Mouse (Mus musculus): ENCODE measurements at regions not wholly inside any gene's neighbourhood (a gene's known extent, or its start where the extent isn't known, plus 50 kb on each side); places are given as distances from the start of the nearest gene placed in this dataset.

DNA sequence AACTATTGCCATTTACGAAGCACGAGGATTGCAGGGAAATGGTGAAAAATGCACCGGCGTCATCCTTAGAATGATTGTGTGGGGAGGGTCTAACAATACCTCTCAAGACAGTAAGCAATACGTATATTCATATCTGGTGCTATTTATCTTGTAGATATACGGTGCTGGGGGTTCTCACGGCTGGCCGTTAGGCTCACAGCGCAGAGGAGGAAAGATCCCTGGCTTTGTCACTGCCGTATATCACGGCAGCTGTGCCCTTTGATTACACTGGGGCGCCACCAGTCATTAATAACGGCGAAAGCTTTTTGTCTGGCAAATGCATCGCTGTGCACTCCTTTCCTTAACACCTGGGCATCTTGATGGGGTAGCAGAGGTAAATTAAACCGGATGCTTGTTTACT lies 264.8 kb downstream of the Mtx2 start:
- 71% methylated on average over 16 of the region's 16 CpGs for WGBS
- Histone ChIP-seq H3K4me1 (ENCODE audit: control insufficient read depth, insufficient read depth, low read length) (no peaks in the 10 kb centered on the region), H3K27ac (ENCODE audit: insufficient read depth, low read length) (no peak overlapping the region), H3K27me3 (ENCODE audit: control insufficient read depth, insufficient read depth, low read length) (no peaks in the 10 kb centered on the region), H3K4me3 (replicated peaks; ENCODE audit: insufficient read depth, low read depth, low read length) (no peak overlapping the region)
- no peak for DNase-seq
- TF ChIP-seq CTCF (IDR thresholded peaks at IDR 0.05; ENCODE audit: borderline replicate concordance, insufficient read depth, low read depth, low read length) (no peak), POLR2A (IDR thresholded peaks at IDR 0.05; ENCODE audit: borderline replicate concordance, insufficient read depth, low read length) (no peak)

DNA sequence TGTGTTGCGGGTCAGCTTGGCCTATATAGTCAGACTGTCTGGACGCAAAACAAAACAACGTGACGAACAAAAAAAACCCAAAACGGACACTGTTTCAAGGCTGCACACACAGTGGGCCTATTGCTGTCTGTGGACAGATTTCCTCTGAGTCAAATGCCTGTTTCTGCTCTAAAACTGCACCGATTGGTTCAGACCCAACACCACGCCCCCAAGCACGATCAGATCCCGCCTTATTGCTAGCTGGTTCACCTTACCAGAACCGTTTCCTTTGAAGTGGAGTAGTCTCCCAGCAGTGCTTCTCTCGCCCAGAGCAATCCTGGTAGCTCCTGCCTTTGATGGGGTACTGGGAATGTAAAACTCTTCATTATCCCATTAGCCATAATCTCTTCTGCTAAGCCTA lies 275.9 kb downstream of the Mtx2 start:
- no peak overlapping the region for H3K4me3 ChIP-seq (replicated peaks; ENCODE audit: insufficient read depth, low read depth, low read length)
- no peak overlapping the region for H3K27ac ChIP-seq (ENCODE audit: insufficient read depth, low read length)
- 71% methylated on average over 11 of the region's 11 CpGs for WGBS
- no peaks in the 10 kb centered on the region for H3K4me1 ChIP-seq (ENCODE audit: control insufficient read depth, insufficient read depth, low read length)
- no peak for DNase-seq
- H3K27me3 ChIP-seq (ENCODE audit: control insufficient read depth, insufficient read depth, low read length): no peaks in the 10 kb centered on the region
- TF ChIP-seq CTCF (IDR thresholded peaks at IDR 0.05; ENCODE audit: borderline replicate concordance, insufficient read depth, low read depth, low read length): no peak
- no peak for TF ChIP-seq POLR2A (IDR thresholded peaks at IDR 0.05; ENCODE audit: borderline replicate concordance, insufficient read depth, low read length)

GRCm38 (mm10) chr2:75112751-75113150 lies 287.1 kb downstream of the Mtx2 start:
- DNase-seq: no peak
- Histone ChIP-seq H3K27me3 (ENCODE audit: control insufficient read depth, insufficient read depth, low read length) (no peaks in the 10 kb centered on the region), H3K4me3 (replicated peaks; ENCODE audit: insufficient read depth, low read depth, low read length) (no peak overlapping the region), H3K27ac (ENCODE audit: insufficient read depth, low read length) (no peak overlapping the region), H3K4me1 (ENCODE audit: control insufficient read depth, insufficient read depth, low read length) (no peaks in the 10 kb centered on the region)
- TF ChIP-seq CTCF (IDR thresholded peaks at IDR 0.05; ENCODE audit: borderline replicate concordance, insufficient read depth, low read depth, low read length) (no peak), POLR2A (IDR thresholded peaks at IDR 0.05; ENCODE audit: borderline replicate concordance, insufficient read depth, low read length) (no peak)
- WGBS: 68% methylated on average over 9 of the region's 9 CpGs

- no peaks in the 10 kb centered on the region for H3K4me1 ChIP-seq (ENCODE audit: control insufficient read depth, insufficient read depth, low read length)
- TF ChIP-seq CTCF (IDR thresholded peaks at IDR 0.05; ENCODE audit: borderline replicate concordance, insufficient read depth, low read depth, low read length): no peak
- no peaks in the 10 kb centered on the region for H3K27me3 ChIP-seq (ENCODE audit: control insufficient read depth, insufficient read depth, low read length)
- no peak for DNase-seq
- no peak overlapping the region for H3K27ac ChIP-seq (ENCODE audit: insufficient read depth, low read length)
- no peak overlapping the region for H3K4me3 ChIP-seq (replicated peaks; ENCODE audit: insufficient read depth, low read depth, low read length)
- 71% methylated on average over 6 of the region's 6 CpGs for WGBS
These were observed 288.8 kb downstream of the Mtx2 start for GRCm38 (mm10) chr2:75114375-75114774.

- no peak overlapping the region for H3K27ac ChIP-seq (ENCODE audit: insufficient read depth, low read length)
- TF ChIP-seq POLR2A (IDR thresholded peaks at IDR 0.05; ENCODE audit: borderline replicate concordance, insufficient read depth, low read length) (no peak), CTCF (IDR thresholded peaks at IDR 0.05; ENCODE audit: borderline replicate concordance, insufficient read depth, low read depth, low read length) (no peak)
- no peaks in the 10 kb centered on the region for H3K27me3 ChIP-seq (ENCODE audit: control insufficient read depth, insufficient read depth, low read length)
- no peak for DNase-seq
- no peaks in the 10 kb centered on the region for H3K4me1 ChIP-seq (ENCODE audit: control insufficient read depth, insufficient read depth, low read length)
- H3K4me3 ChIP-seq (replicated peaks; ENCODE audit: insufficient read depth, low read depth, low read length): no peak overlapping the region
- 92% methylated on average over 8 of the region's 8 CpGs for WGBS
These were observed 292.8 kb downstream of the Mtx2 start for GRCm38 (mm10) chr2:75118348-75118926.

DNA sequence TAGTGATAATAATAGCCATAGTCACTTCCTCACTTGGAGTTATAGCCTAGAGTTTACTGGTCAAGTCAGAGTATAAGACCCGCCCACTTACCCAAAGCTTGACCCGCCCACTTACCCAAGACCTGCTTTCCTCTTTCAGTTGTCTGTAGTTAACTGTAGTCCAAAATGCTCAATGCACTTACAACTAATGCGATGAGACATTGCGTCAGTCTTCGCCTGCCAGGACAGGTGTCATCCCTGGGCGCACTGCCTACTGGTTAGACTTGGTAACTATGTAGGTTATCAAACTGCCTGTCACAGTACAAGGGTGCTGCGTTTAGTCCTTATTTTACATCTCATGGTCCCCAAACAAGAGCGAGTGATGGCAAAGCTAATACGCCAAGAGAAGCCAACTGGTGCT lies 294.0 kb downstream of the Mtx2 start:
- no peak for DNase-seq
- no peak overlapping the region for H3K4me3 ChIP-seq (replicated peaks; ENCODE audit: insufficient read depth, low read depth, low read length)
- 91% methylated on average over 9 of the region's 9 CpGs for WGBS
- H3K27ac ChIP-seq (ENCODE audit: insufficient read depth, low read length): no peak overlapping the region
- no peaks in the 10 kb centered on the region for H3K27me3 ChIP-seq (ENCODE audit: control insufficient read depth, insufficient read depth, low read length)
- TF ChIP-seq CTCF (IDR thresholded peaks at IDR 0.05; ENCODE audit: borderline replicate concordance, insufficient read depth, low read depth, low read length) (no peak), POLR2A (IDR thresholded peaks at IDR 0.05; ENCODE audit: borderline replicate concordance, insufficient read depth, low read length) (no peak)
- no peaks in the 10 kb centered on the region for H3K4me1 ChIP-seq (ENCODE audit: control insufficient read depth, insufficient read depth, low read length)

GRCm38 (mm10) chr2:75133298-75134080 lies 307.9 kb downstream of the Mtx2 start:
- no peak for TF ChIP-seq CTCF (IDR thresholded peaks at IDR 0.05; ENCODE audit: borderline replicate concordance, insufficient read depth, low read depth, low read length)
- TF ChIP-seq POLR2A (IDR thresholded peaks at IDR 0.05; ENCODE audit: borderline replicate concordance, insufficient read depth, low read length): no peak
- Histone ChIP-seq H3K4me3 (replicated peaks; ENCODE audit: insufficient read depth, low read depth, low read length) (no peak overlapping the region), H3K27ac (ENCODE audit: insufficient read depth, low read length) (no peak overlapping the region), H3K27me3 (ENCODE audit: control insufficient read depth, insufficient read depth, low read length) (no peaks in the 10 kb centered on the region; the same call in 1 of the 2 replicates), H3K4me1 (ENCODE audit: control insufficient read depth, insufficient read depth, low read length) (no peaks in the 10 kb centered on the region)
- WGBS: 84% methylated on average over 10 of the region's 10 CpGs
- DNase-seq: no peak

DNA sequence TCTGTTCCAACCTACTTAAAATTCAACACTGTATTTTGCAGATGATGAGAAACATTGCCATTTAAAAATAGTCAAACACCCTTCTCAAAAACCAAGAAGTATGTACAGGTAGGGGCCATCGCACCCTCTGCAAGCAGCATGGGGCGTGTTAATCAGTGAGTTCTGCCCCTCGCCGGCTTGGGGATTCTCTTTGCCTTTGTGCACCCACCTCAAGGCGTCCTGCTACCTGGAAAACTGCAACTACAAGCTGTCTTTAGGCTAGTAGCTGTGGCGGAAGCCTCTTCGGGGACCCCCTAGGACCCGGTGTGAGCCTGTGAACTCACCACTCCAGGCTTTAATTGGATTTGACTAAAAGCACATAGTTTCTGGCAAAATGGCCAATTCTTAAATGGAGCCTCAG lies 311.0 kb downstream of the Mtx2 start:
- no peak overlapping the region for H3K4me3 ChIP-seq (replicated peaks; ENCODE audit: insufficient read depth, low read depth, low read length)
- H3K4me1 ChIP-seq (ENCODE audit: control insufficient read depth, insufficient read depth, low read length): no peaks in the 10 kb centered on the region
- DNase-seq: no peak
- H3K27ac ChIP-seq (ENCODE audit: insufficient read depth, low read length): no peak overlapping the region
- WGBS: 39% methylated on average over 8 of the region's 8 CpGs
- no peak for TF ChIP-seq CTCF (IDR thresholded peaks at IDR 0.05; ENCODE audit: borderline replicate concordance, insufficient read depth, low read depth, low read length)
- TF ChIP-seq POLR2A (IDR thresholded peaks at IDR 0.05; ENCODE audit: borderline replicate concordance, insufficient read depth, low read length): no peak
- no peaks in the 10 kb centered on the region; the same call in 1 of the 2 replicates for H3K27me3 ChIP-seq (ENCODE audit: control insufficient read depth, insufficient read depth, low read length)
